Mouse (Mus musculus) erythroblast, embryonic 14.5 days (primary cell): ENCODE measurements around the gene Sycp2l.

Experiments used
- GATA1 ChIP-seq: IDR thresholded peaks from 2 replicates; pipeline ENCODE4 v1.6.1; 2012; ENCODE audit warnings: low read length, inconsistent platforms, mixed read lengths
- TAL1 ChIP-seq: IDR thresholded peaks from 3 replicates; pipeline ENCODE4 v1.6.1; 2012; ENCODE audit warnings: low read length, inconsistent platforms, mixed read lengths

DNA sequence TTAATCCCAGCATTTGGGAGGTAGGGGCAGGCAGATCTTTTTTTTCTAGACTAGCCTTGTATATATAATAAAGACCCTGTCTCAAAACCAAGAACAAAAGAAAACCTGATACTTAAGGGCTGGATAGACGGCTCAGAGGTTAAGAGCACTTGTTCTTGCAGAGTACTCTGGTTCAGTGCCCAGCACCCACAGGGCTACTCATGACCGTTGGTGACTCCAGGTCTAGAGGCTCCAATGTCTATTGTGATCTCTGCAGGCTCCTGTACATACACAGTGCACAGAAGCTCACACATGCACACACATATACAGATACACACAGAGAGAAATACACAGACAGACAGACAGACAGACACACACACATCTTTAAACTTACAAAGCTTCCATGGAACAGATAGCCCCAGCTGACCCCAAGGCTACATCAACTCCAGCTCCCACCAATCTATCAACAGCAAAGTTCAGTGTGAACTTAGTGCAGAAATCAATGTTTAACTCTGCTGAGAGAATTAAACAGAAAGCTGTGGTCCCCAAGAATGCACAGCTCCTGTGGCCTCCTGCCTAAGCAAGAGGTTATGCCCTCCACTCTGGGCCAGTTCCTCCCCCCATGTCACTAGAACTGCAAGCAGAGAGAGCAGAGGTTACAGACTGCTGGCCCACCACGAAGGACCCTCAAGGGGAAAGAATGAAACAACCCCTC, 81.7 kb downstream of the Sycp2l start:
- TF ChIP-seq TAL1 (no peak), GATA1 (no peak)
